Mouse (Mus musculus) thymus, postnatal 14 days (tissue): ENCODE measurements around the gene Arhgap10.
A peak's percentile ranks its signal among the peaks of the same experiment; 100 is the strongest.

Source experiments
- DNase-seq: peaks from one replicate; pipeline ENCODE4 v3.0.0; 2021

The Arhgap10 gene

DNA sequence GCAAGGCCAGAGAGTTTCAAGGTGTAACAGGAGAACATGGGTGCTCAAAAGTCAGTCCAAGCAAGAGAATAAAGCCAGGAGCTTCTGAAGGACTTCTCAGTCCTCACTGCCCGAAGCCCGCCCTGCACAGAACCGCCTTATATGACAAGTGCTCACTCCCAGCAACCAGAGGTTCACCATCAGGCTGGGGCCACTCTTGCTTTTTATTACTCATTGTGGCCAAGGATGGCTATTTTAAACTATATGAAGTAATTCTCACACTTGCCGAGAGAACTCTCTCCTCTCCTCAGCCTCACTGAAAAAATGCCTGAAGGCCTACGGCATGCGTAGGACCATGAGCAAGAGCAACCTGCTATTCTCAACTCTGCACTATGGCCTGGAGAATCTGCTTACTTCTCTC is 133.7 kb downstream of the Arhgap10 start:
- DNase-seq = no peak

DNA sequence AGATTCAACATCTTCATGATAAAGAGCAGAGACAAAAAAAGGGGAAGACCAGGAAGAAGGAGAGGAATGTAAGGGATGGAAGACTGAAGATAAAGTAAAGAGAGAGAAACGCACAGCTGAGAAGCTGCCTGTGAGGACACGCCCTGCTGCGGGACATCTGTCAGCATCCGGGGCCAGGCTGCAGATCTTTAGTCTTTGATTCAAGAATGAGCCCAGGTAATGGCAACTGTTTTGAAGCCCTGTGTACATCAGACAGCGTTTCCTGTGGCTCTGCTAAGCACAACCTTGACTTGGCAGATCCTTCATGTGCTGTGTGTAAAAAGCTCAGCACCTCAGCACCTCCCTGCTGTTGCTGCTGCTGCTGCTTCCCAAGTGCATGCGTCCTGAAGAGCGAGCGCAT is 134.1 kb downstream of the Arhgap10 start:
- DNase-seq = peak; percentile 41

DNA sequence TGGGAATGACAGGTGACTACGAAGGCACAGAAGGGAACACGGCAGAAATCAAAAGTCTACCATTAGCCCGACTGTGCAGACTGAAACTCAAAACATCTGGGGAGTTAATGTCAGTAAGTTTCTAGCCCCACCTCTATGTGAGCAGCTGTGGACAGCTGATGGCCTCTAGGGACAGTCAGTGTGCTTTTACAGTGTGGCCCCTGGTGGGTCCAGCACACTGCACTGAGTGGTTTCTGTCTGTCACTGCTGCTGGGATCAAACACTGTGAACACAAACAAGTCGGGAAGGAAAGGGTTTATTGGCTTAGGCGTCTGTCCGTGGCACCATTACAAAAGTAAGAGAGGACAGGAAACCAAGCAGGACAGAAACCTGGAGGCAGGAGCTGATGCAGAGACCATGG is 136.9 kb downstream of the Arhgap10 start:
- no peak for DNase-seq

DNA sequence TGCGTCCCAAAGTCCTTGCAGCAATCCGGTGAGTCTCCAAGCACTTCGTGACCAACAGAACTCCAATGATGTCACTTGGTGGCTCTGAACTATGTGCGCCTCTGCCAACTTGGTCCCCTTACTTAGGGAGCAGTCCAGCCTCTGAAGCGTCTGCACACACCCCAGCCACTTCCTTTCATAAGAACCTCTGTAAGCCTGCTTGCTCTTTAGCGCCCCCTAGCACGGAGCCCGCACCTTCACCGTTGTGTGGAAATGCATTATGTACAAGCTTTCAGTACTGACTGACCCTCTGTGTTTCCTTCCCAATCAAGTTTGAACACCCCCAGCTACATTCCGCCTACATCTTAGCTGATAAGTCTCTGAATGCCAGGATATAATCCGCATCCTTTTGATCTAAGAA is 138.5 kb downstream of the Arhgap10 start:
- peak; percentile 68 for DNase-seq

DNA sequence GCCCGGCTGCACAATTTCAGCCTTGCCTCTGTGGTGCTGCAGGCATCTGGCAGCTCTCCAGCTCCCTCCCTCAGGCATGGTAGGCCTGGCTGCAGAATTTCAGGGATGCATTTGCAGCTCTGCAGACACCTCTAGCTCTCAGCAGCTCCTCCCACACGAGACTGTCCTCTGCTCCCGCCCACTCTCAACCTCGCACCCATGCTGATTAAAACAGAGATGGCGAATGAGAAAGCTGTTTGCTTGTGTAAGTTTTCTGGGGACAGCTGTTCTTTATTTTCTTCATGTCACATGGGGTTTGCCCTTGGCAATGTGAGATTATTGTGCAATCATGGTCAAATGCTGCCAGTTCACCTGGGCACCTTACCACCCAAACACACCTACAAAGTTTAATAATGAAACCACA is 141.3 kb downstream of the Arhgap10 start:
- no peak for DNase-seq

DNA sequence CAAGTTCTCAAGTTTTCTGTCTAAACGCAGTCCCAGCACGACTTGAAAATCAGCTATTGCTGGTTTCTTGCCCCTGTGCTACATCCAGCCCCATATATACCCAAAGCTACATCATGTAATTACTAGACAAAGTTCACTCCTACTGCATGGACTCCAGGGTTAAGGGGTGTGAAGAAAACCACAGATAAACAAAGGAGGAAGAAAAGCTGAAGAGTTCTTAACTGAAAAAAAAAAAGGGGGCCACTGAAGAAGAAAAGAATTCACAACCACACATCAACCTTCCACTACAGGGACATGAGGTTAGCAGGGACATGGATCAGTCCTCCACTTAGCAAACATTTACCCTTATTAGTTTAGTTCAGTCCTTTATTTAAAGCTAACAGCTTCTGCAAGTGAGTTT is 141.8 kb downstream of the Arhgap10 start:
- no peak for DNase-seq

DNA sequence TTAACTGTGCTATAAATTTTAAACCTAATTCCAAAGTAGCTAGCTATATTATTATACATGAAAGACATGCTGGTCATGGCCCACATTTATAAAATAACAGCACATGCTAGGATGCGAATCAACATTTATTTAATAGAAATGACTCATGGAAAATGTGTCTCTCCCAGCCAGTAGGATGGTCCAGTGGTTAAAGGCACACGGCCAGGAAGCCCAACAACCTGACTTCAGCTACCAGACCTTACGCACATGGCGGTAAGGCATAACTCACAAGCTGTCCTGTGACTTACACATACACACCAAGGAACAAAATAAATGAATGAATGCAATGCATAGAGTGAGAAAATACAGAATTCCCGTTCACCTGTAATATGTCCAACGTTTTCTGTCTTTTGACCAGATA is 146.7 kb downstream of the Arhgap10 start:
- no peak for DNase-seq

DNA sequence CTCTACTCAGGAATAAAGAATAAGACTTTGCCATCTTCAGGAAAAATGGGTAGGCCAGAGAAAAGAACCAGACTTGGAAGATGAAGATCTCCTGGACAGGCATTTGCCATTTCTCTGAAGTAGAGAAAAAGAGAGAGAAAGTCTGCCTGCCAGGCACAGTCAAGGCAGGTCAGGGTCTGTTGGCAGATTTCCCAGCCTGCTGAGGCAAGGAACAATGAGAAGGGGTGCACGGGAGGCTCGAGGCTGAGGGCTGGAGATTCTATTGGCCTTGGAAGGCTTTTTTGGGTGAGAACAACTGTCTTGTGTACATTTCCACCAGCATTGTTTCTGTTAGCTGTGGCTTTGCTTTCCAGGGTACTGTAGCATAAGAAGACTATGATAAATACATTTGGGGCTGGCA is 147.4 kb downstream of the Arhgap10 start:
- DNase-seq = no peak

DNA sequence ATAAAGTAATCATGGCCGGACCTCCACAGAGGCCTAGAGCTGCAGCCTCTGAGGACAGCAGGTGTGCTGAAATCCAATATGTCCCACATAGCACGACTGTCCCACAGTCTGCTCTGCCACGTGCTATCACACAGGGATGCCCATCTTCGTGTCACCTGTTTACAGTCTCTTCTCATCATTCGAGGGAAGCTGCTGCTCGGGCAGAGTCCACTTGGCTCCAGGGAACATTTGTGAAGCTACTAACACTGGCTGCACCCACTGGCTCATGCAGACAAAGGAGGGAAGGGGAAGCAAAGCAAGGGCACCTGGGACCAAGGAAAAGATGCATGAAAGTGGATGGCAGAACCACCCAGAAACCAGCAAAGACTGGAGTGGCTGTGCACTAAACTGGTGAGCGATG is 148.1 kb downstream of the Arhgap10 start:
- no peak for DNase-seq

DNA sequence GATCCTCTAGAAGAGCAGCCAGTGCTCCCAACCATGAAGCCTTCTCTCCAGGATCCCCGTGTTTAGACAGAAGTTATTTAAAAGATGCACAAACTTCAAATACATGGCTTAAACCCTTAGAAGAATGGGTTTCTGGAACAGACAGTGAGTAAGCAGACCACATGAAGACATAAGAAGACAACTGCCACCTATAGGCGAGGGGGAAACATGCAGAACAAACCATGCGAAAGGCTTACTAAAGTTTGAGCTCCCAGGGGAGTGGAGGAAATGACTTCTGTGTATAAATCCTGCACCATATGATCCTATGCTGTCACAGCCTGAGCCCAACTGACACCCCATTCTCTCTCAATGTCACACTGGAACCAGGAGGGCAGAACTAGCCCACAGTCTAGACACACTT is 150.7 kb downstream of the Arhgap10 start:
- peak; percentile 47 for DNase-seq

DNA sequence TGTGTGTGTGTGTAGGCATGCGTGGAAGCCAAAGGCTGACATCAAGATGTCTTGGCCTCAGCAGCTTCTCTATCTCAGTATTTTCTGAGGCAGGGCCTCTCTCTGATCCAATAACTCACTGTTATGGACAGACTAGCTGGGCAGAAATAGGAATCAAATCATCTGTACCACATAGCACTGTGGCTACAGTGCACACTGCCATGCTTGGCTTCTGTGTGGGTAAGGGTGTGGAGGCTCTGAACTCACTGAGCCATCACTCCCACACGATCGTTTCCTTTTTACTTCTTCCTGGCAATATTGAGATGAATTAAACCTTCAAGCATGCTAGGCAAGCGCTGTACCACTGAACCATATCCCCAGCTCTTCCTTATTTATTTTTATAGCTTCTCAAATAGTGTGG is 151.3 kb downstream of the Arhgap10 start:
- no peak for DNase-seq

DNA sequence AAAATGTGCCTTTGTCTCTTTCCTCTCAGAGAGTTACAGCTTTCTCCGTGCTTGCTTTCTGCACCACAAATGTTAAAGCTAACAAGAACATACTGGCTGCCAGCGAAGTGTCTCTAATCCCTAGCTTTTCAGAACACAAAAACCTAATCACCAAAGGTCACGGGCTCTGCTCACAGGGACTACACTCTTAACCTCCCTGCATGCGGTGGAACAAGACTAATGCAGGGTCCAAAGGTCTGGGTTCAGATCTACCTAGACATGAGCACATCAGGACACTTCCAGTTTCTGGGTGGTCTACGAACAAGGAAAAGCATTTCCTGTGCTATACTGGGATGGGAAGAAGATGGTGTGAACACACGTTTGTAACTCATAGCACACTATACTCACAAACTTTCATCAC is 151.8 kb downstream of the Arhgap10 start:
- no peak for DNase-seq

DNA sequence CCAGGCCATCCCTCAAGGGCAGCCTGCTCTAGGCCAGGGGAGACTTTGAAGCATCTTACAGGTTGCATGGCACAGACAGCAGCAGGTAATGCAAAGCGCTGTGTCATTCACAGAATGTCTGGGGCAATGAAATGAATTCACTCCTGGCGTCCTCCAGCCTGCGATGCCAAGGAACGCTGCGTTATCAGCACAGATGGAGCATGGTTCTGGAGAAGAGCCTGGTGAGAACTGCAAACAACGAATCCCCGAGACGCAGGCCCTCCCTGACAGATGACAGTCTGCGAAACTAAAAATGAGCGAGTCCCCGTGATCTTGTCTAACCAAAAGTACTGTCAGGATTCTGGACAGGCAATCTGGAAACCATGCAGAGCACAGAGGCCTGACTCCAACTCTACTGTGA is 153.3 kb downstream of the Arhgap10 start:
- no peak for DNase-seq

DNA sequence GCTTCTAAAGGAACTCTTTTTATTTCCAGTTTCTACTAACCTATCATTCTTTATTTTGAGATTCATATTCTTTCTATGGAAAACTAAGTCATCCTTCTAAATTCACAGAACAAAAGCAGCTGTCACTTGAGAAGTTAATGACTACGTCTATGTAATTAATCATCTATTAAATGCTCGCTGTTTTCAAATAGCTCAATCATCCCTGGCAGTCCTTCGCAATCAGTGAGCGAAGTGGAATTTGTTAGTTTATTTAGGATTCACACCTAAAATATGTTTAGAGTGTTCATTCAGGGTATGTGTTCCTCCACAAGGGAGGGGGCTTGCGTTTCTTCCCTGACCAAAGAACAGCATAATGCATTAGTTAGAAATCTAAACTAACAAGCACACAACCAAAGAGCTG is 156.9 kb downstream of the Arhgap10 start:
- DNase-seq = no peak

DNA sequence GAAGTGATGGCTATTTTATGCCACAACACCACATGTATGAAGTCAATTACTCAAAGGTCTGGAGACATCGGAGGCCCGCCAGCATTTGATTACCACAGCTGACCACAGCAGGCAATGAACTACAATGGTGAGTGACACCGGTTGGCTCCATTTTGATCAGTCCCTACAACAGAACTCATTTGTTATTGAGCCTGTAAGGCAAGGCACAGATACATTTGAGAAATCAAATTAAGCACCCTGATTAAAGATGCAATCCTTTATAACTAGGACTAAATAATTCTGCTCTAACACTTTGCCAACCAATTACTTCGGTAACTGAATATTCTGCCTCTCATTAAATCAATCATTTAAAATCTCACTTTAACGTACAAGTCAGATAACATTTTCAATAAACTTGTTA is 157.3 kb downstream of the Arhgap10 start:
- no peak for DNase-seq

DNA sequence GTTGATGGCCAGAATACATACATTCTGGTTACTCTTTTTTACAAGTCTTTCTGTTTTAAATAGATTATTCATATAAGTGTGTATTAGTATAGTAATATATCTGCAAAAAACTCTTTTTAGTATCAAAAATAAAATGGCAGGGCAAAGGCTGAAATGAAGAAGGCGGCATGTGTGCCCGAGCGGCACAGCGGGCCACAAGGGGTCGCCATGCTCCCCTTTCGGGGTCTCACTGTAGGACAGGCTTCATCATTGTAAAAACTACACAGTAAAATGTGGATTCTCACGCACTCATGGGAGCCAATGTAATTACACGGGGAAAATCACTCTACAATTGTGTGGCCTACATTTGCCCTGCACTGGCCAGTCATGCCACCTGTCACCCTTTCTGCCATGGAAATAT is 160.6 kb downstream of the Arhgap10 start:
- DNase-seq = peak; percentile 14

DNA sequence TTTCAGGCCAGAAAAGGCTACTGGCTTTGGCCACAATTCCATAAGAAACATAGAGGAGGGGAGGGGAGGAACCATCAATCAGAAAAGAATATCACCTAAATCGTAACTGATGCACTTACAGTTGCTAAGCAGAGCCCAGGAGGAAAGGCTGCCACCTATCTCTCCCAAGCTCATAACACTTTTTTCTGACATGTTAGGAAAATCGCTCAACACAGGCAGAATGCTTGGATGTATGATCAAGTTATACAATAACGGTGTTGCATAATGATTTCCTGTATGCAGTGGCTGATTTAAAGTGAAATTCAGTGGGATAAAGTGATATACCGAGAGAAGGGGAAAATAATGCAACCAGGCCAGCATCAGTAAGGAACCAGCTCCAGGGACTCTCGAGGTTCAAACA is 162.4 kb downstream of the Arhgap10 start:
- no peak for DNase-seq

DNA sequence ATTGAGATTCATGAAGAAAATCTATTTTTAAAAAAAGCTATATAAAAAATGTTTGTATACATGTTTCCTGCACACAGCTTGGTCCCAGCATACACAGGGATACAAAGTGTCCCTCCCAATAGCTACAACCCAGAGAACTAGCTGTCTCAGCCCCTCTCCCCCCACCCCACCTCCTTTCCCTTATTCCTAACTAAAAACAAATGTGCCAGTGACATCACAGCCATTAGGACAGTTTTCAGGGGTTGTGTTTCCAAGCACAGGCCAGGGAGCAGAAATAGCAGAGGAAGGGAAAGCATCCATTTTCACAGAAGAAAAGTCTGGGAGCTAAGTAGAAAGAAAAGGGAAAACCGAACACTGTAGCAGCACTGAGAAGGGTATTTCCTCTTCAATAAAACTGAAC is 163.6 kb downstream of the Arhgap10 start:
- DNase-seq = no peak

DNA sequence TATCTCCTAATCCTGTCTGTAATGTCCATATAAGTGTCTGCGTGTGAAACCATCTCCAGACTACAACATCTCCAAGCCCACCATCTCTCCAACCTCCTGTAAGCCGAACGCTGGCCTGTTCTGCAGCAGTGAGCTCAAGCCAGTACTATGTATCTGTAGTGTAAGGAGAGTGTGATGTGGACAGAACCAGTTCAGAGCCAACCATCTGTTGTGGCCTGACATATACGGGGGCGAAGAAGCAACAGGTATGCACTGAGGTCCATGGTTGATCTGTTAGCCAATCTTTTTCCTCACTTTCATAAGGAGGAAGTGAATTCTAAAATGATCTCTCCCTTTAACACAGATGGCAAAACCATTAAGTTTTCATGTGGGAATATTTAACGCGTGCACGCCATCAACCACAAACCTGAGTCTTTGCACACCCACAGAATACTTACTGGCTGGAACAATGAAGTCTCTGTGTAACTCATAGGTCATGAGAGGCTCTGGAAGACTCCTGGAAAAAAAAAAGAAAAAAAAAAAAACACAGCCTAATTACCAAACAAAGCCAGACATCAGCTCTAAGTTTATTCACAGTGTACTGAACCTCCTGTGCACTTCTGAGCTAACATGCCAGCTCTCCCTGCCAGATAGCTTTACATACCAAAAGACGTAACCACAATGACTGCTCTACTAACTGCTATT is 166.4 kb downstream of the Arhgap10 start:
- no peak for DNase-seq

DNA sequence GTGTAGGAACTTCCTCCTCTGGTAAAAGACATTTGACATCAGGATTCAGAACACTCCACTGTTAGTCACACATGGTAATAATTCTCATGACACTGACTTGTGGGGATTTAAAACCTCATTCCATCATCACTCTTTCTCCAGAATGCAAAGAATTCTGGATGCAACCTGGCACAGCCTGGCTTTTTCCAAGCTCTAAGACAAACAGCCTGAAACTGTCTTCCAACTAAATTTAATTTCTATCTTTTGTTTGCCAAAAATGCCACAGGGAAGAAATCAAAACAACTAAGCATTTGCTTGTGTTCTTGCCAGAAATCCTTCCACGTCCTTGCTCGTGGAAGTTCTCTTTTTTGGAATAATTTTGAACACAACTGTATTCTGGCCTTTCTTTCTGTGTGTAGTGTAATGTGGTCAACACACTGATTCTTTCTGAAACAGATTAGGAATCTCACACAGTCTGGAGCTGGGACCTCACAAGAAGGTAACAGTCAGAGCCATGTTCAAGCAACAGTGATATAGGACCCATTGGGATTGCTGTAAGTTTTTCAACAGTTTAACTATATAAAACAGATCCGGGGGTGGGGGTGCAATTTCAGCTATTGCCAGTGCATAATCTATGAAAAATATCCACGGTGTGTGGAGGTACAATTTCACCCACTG is 167.5 kb downstream of the Arhgap10 start:
- no peak for DNase-seq

DNA sequence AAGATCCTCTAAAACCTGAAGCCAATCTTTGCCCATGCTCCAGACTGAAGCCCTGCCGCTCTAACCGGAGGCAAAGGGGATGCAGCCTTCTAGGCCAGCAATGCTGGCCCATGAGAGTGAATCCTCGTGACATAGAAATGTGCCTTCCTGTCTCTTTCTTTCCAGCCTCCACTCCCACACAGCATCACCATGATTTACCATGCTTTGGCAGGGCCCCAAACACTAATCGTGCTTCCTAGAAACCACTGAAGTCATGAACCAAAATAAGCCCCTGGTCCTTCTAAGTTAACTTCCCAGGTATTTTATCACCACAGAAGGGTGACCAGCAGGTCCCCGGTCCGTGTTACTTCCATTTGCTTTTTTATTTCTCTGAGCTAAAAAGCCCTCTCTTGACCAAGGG is 173.8 kb downstream of the Arhgap10 start:
- no peak for DNase-seq

DNA sequence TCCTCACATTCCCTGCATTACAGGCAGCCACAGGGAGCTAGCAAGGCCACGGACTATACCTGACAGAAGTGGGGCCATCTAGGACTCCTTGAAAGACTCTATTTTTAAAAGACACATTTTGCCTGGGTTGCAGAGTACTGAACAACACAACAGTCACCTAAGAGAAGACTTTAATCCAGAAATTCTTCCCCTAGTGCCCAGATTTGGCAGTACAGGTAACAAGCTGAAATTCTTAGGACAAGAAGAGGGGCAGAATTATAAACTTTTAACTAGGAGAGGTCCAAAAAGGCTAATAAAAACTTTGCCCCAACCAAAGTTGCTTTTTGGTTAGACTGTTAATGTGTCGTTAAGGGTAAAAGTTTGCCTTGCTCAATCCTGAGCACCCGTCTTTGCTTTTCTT is 174.4 kb downstream of the Arhgap10 start:
- no peak for DNase-seq

DNA sequence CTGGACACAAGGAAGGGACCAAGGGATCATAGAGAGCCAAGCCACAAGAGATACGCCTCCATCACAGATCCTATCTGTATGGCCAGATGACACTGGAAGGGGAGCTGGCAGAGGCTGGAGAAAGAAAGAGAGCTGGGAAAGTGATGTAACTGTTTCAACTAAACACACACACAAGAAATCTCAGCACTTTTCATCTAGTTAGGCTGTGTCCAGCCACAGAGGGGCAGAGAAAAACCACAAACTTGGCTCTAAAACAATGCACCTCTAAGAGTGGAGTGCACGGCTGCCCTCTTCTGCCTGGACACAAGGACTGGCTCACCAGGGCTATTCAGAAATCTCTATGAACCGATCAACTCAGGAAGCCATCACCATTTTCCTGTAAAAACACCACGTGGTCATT is 175.6 kb downstream of the Arhgap10 start:
- no peak for DNase-seq

DNA sequence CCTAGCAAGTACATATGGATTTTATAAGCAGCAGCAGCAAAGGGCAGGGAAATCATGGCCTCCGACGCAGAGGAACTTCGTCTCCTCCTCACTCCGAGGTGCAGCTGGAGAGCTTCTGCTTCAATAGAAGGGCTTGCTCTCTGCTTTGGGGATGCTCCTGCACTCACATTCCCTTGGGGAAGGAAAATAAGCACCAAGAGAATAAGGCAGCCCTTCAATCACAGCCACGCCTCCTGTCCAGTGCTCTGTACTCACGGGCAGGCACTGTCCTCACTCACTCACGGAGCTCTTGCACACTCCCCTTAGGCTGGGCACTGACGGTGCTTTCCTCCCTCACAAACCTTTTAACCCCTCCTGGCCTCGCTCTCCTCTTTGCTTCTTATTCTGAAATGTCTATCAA is 176.4 kb downstream of the Arhgap10 start:
- DNase-seq = no peak
